Mouse (Mus musculus) heart, postnatal 0 days (tissue): ENCODE measurements at regions not wholly inside any gene's neighbourhood (a gene's known extent, or its start where the extent isn't known, plus 50 kb on each side); places are given as distances from the start of the nearest gene placed in this dataset.

Experiments used
- CTCF ChIP-seq: IDR thresholded peaks from 2 replicates; pipeline ENCODE4 v1.5.1; 2016; ENCODE audit warnings: antibody characterized with exemption, control low read depth, low read depth
- EP300 ChIP-seq: IDR thresholded peaks from 2 replicates; pipeline ENCODE4 v1.6.1; 2016; ENCODE audit warnings: antibody characterized with exemption, low read depth

GRCm38 (mm10) chr4:125199281-125199680 is 71.6 kb upstream of the Zc3h12a start:
- no peak for TF ChIP-seq CTCF
- no peak for TF ChIP-seq EP300
